8 mouse cellular contexts compared by ENCODE assay signal in genomic region chr11:64434611-64435545, GRCm38 (mm10). TPM values are rescaled to one million over a fixed set of nuclear protein-coding genes. Genes with fewer than 3 reads are reported as not detected.
DNase-seq lines count a peak whose midpoint lies in the region; ATAC-seq lines count a peak whose summit lies in the region.

Gene Hs3st3a1, plus strand, starts transcription at chr11:64435332.

- under 1% methylated on average over 33 of the region's 36 CpGs for WGBS in forebrain, embryonic 14.5 days

- peaks cover 8% of the 10 kb centered on the region for H3K4me1 ChIP-seq in forebrain, embryonic 14.5 days (ENCODE audit: control insufficient read depth, insufficient read depth, low read length)

- no peaks in the 10 kb centered on the region for H3K36me3 ChIP-seq in forebrain, embryonic 14.5 days (ENCODE audit: control insufficient read depth, insufficient read depth, low read length)

- H3K4me3 ChIP-seq in forebrain, embryonic 14.5 days (ENCODE audit: low read depth, low read length): peak within 1 kb of the TSS; percentile 52

- H3K4me2 ChIP-seq in forebrain, embryonic 14.5 days (ENCODE audit: low read length): peak within 1 kb of the TSS; percentile 98

- DNase-seq in 3T3-L1 (ENCODE audit: low read depth, low spot score): peak; percentile 16
- peak; percentile 85 for DNase-seq in adrenal gland, adult 2 months
- DNase-seq in forebrain, embryonic 14.5 days (ENCODE audit: low spot score): peak; percentile 43
- DNase-seq in heart, postnatal 10 days: peak; percentile 55 to 57
- DNase-seq in kidney, postnatal 25 days: peak; percentile 63 to 86
- peak; percentile 48 for DNase-seq in lung, postnatal 25 days (ENCODE audit: low spot score)
- peak; percentile 82 for DNase-seq in retina, postnatal 1 day
- no peak for DNase-seq in cerebellum, adult 11-12 months

- H3K27ac ChIP-seq in forebrain, embryonic 14.5 days (ENCODE audit: low read depth, low read length): no peak within 1 kb of the TSS

- H3K9me3 ChIP-seq in forebrain, embryonic 14.5 days (replicated peaks; ENCODE audit: control insufficient read depth, low read length): no peaks in the 10 kb centered on the region

- H3K27me3 ChIP-seq in forebrain, embryonic 14.5 days (replicated peaks; ENCODE audit: control insufficient read depth, insufficient read depth, low read length): peaks cover 22% of the 10 kb centered on the region

- peak within 1 kb of the TSS; percentile 71 for H3K9ac ChIP-seq in forebrain, embryonic 14.5 days (ENCODE audit: low read length)

- peak; percentile 77 for ATAC-seq in forebrain, embryonic 14.5 days

- intact Hi-C loops in heart, postnatal 10 days (cut with DNase I): loop anchor here (10.0 kb wide), 1 partner anchor 530 kb away; no protein-coding TSS in a partner anchor

RNA-seq across cellular contexts. Expression of gene Hs3st3a1, which starts in this region (rescaled TPM):
- under 1 TPM; 0.17 to 0.48 TPM for total RNA-seq in adrenal gland, adult 2 months (2021)
- polyA plus RNA-seq in adrenal gland, adult 2 months (2012; rRNA removed): 0.20 and 0.26 TPM in 2 replicates
- polyA plus RNA-seq in forebrain, embryonic 14.5 days (2014; fragmentation: Nextera tagmentation; extraction: Ambion mirVana): 0.30 and 0.32 TPM in 2 replicates
- total RNA-seq in heart, postnatal 10 days (2021): under 1 TPM; 0.25 to 0.60 TPM

Comparison
In these comparisons a context has a peak if more than half of its experiments do, and no peak if none do; other contexts are left out.
1. Peak in DNase-seq in adrenal gland, adult 2 months; RNA of the gene not detected or under 1 TPM.
2. Peak in DNase-seq, ATAC-seq, H3K4me3 ChIP-seq, H3K9ac ChIP-seq and H3K4me2 ChIP-seq in forebrain, embryonic 14.5 days; RNA of the gene not detected or under 1 TPM.
3. Peak in DNase-seq in heart, postnatal 10 days; RNA of the gene not detected or under 1 TPM.